Mouse (Mus musculus) hindbrain, embryonic 16.5 days (tissue): ENCODE results near the gene Tmem8b. TPM values are rescaled to one million over a fixed set of nuclear protein-coding genes. Genes with fewer than 3 reads are reported as not detected.

ENCODE experiments used
- ATAC-seq: fragments of 200-750 bp; cut with Nextera tagmentation; 2 replicates; pipeline ENCODE4 v1.8.0; 2017; ENCODE audit warnings: moderate TSS enrichment, moderate library complexity
- H3K27ac ChIP-seq: fragments of 300-500 bp; sonication (generic); 2 replicates; pipeline ENCODE4 v1.5.1; 2014; ENCODE audit warnings: low read depth, mild to moderate bottlenecking, control low read depth, low read length, moderate library complexity
- H3K27me3 ChIP-seq: fragments of 300-500 bp; sonication (generic); replicated peaks from 2 replicates; pipeline ENCODE4 v1.6.1; 2014; ENCODE audit warnings: low read length; ENCODE audit not compliant: control insufficient read depth, insufficient read depth
- H3K36me3 ChIP-seq: fragments of 300-500 bp; sonication (generic); 2 replicates; pipeline ENCODE4 v1.6.1; 2014; ENCODE audit warnings: mild to moderate bottlenecking, low read length, moderate library complexity, mixed read lengths; ENCODE audit not compliant: control insufficient read depth, insufficient read depth
- H3K4me1 ChIP-seq: fragments of 300-500 bp; sonication (generic); 2 replicates; pipeline ENCODE4 v1.6.1; 2014; ENCODE audit warnings: low read depth, low read length; ENCODE audit not compliant: control insufficient read depth, insufficient read depth
- H3K4me2 ChIP-seq: fragments of 300-500 bp; sonication (generic); 2 replicates; pipeline ENCODE4 v1.6.1; 2014; ENCODE audit warnings: mild to moderate bottlenecking, low read length, control low read depth, moderate library complexity
- H3K4me3 ChIP-seq: fragments of 300-500 bp; sonication (generic); 2 replicates; pipeline ENCODE4 v1.5.1; 2014; ENCODE audit warnings: mild to moderate bottlenecking, low read length, control low read depth, moderate library complexity
- H3K9ac ChIP-seq: fragments of 300-500 bp; sonication (generic); 2 replicates; pipeline ENCODE4 v1.6.1; 2014; ENCODE audit warnings: low read depth, mild to moderate bottlenecking, control low read depth, low read length, moderate library complexity
- H3K9me3 ChIP-seq: fragments of 300-500 bp; sonication (generic); 2 replicates; pipeline ENCODE4 v1.6.1; 2014; ENCODE audit warnings: mild to moderate bottlenecking, low read length, moderate library complexity; ENCODE audit not compliant: control insufficient read depth
- WGBS: fragments of 180-500 bp; shearing (Covaris S2); extraction: QIAGEN DNeasy Blood & Tissue Kit; methylation state at CpG from one replicate; pipeline ENCODE4 v1.1.7; 2014; 5-methylcytosine and 5-hydroxymethylcytosine counted together
- polyA plus RNA-seq: library from polyadenylated mRNA; unstranded; fragments of >200 nt; fragmentation: Nextera tagmentation; extraction: Ambion mirVana; gene quantifications from 2 replicates; pipeline ENCODE4 v1.2.1, GENCODE M21; 2015

Gene Tmem8b
- polyA plus RNA-seq, 1 experiment from 2014 or later, result 12.0 TPM

DNA sequence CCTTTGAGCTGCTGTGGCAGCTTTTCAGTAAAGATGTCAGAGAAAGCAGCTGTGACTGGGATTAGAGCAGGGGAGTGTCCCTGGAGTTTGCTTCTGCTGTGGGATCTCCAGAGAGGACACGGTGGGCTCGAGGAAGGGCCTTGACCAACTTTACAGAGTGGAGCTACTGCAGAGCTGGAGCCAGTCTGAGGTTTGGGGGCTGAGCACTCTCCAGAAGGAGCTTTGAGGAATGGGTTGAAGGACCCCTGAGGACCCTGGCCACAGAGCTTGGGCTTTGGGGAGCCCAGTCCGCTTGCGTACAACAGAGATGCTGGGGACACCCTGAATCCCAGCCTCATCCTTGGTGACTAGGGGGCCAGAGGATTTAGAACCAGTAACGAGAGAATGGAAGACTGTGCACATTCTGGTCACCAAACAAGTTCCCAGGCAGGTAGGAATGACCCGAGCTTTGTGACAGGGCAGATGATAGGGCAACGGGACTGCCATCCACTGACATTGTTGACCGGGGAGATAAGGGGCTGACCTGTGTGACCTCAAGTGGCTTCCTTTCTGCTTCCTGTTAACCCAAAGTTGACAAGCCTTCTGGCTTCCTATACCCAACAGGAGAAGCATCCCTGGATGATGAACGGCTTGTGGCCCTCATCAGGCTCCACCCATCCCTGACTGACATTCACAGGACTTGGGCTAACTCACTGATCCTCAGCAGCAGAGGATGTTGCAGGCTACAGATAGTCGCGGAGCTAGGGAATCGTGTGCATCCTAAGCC is 57.6 kb downstream of the Tmem8b start:
- H3K27ac ChIP-seq, result no peak overlapping the region
- H3K4me2 ChIP-seq, result no peak overlapping the region
- no peaks in the 10 kb centered on the region for H3K36me3 ChIP-seq
- no peaks in the 10 kb centered on the region for H3K4me1 ChIP-seq
- no peaks in the 10 kb centered on the region for H3K27me3 ChIP-seq
- ATAC-seq, result no peak
- no peak overlapping the region for H3K4me3 ChIP-seq
- no peak overlapping the region for H3K9ac ChIP-seq
- no peaks in the 10 kb centered on the region for H3K9me3 ChIP-seq
- 85% methylated on average over 12 of the region's 12 CpGs for WGBS

GRCm38 (mm10) chr4:43726995-43727394 is 58.2 kb downstream of the Tmem8b start, which contains the start of gene Hrct1:
TSS of gene Hrct1 (plus strand) at chr4:43727188.
- Histone ChIP-seq H3K9me3 (no peaks in the 10 kb centered on the region), H3K27ac (no peak within 1 kb of the TSS), H3K4me3 (no peak within 1 kb of the TSS), H3K4me1 (no peaks in the 10 kb centered on the region), H3K27me3 (no peaks in the 10 kb centered on the region), H3K36me3 (no peaks in the 10 kb centered on the region), H3K4me2 (no peak within 1 kb of the TSS), H3K9ac (no peak within 1 kb of the TSS)
- WGBS, result 54% methylated on average over 3 of the region's 3 CpGs
- ATAC-seq, result no peak

- no peak for ATAC-seq
- Histone ChIP-seq H3K4me2 (no peak overlapping the region), H3K9ac (no peak overlapping the region), H3K27me3 (no peaks in the 10 kb centered on the region), H3K27ac (no peak overlapping the region), H3K36me3 (no peaks in the 10 kb centered on the region), H3K4me1 (no peaks in the 10 kb centered on the region), H3K4me3 (no peak overlapping the region), H3K9me3 (no peaks in the 10 kb centered on the region)
- 74% methylated on average over 7 of the region's 7 CpGs for WGBS
These were observed 59.2 kb downstream of the Tmem8b start for GRCm38 (mm10) chr4:43727718-43728575.

- Histone ChIP-seq H3K27me3 (no peaks in the 10 kb centered on the region), H3K4me3 (no peak overlapping the region), H3K9me3 (no peaks in the 10 kb centered on the region), H3K4me1 (no peaks in the 10 kb centered on the region), H3K4me2 (no peak overlapping the region), H3K27ac (no peak overlapping the region), H3K9ac (no peak overlapping the region), H3K36me3 (no peaks in the 10 kb centered on the region)
- no peak for ATAC-seq
- WGBS, result 62% methylated on average over 5 of the region's 5 CpGs
These were observed 59.8 kb downstream of the Tmem8b start for GRCm38 (mm10) chr4:43728576-43728954.

DNA sequence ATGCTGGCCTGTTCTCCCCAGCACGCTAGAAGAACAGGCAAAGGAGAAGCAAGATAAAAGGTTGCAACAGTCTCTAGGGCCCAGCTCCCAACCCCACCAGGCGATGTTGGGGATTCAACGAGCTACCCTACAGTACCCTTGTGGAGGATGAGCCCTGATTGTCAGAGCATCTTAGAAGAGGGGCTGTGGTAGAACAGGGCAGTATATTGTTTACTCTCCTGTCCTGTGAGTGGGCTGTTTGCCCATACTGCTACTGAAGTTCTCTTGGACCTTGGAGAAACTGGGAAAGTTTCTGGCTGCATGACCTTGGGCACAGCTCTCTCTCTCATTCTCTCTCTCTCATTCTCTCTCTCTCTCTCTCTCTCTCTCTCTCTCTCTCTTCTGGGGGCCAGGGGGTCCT is 60.4 kb downstream of the Tmem8b start:
- 71% methylated on average over 3 of the region's 3 CpGs for WGBS
- Histone ChIP-seq H3K9ac (no peak overlapping the region), H3K4me2 (no peak overlapping the region), H3K4me1 (no peaks in the 10 kb centered on the region), H3K4me3 (no peak overlapping the region), H3K27me3 (no peaks in the 10 kb centered on the region), H3K27ac (no peak overlapping the region), H3K9me3 (no peaks in the 10 kb centered on the region), H3K36me3 (no peaks in the 10 kb centered on the region)
- no peak for ATAC-seq

DNA sequence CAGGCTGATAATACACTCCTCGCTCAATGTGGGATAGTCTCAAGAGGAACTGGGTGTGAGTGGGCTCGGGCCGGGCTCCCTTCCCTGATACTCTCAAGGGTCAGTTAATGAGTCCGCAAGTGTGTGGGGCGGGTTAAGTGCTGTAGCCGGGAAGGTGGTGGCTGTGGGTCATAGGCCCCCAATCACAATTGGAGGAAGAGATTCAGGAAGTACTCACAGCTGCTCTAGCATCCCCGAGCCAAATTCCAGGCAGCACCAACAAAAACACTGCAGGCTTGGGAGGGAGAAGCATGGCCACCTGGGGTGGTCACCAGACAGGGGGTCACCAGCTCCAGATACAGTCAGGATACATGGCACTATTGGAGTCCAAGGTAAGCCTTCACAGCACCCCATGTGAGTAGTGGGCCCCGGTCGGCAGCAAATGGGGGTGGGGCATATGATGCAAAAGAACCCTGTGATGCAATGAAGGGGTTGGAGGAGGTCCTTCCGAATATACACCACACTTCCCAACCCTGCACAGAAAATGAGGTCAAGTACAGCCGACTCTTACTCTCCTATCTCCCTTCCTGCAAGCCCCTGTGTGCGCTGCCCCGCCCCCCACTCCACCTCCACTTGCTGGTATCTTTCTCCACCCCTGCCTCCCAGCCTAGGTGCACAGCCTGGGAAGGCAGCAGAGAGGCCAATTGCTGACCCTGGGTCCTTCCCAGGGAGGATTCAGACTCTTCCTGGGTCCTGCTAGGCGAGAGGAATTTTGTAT is 61.2 kb downstream of the Tmem8b start, which contains the start of gene Spaar:
TSS of gene Spaar (plus strand) at position 241 of the 757 bp plus-strand sequence.
- no peaks in the 10 kb centered on the region for H3K36me3 ChIP-seq
- H3K27me3 ChIP-seq, result no peaks in the 10 kb centered on the region
- ATAC-seq, result no peak
- H3K27ac ChIP-seq, result no peak within 1 kb of the TSS
- no peaks in the 10 kb centered on the region for H3K9me3 ChIP-seq
- no peaks in the 10 kb centered on the region for H3K4me1 ChIP-seq
- WGBS, result 72% methylated on average over 14 of the region's 14 CpGs
- H3K4me3 ChIP-seq, result no peak within 1 kb of the TSS
- no peak within 1 kb of the TSS for H3K9ac ChIP-seq
- H3K4me2 ChIP-seq, result no peak within 1 kb of the TSS

- Histone ChIP-seq H3K27me3 (no peaks in the 10 kb centered on the region), H3K4me2 (no peak overlapping the region), H3K36me3 (no peaks in the 10 kb centered on the region), H3K4me1 (no peaks in the 10 kb centered on the region), H3K27ac (no peak overlapping the region), H3K4me3 (no peak overlapping the region), H3K9me3 (no peaks in the 10 kb centered on the region), H3K9ac (no peak overlapping the region)
- no peak for ATAC-seq
- 73% methylated on average over 21 of the region's 21 CpGs for WGBS
These were observed 62.1 kb downstream of the Tmem8b start for GRCm38 (mm10) chr4:43730750-43731297.

- H3K4me2 ChIP-seq, result no peak overlapping the region
- no peak overlapping the region for H3K4me3 ChIP-seq
- H3K27ac ChIP-seq, result no peak overlapping the region
- H3K9me3 ChIP-seq, result no peaks in the 10 kb centered on the region
- no peak for ATAC-seq
- no peaks in the 10 kb centered on the region for H3K27me3 ChIP-seq
- H3K36me3 ChIP-seq, result no peaks in the 10 kb centered on the region
- no peak overlapping the region for H3K9ac ChIP-seq
- H3K4me1 ChIP-seq, result no peaks in the 10 kb centered on the region
- 27% methylated on average over 1 of the region's 1 CpGs for WGBS
These were observed 63.4 kb downstream of the Tmem8b start for GRCm38 (mm10) chr4:43732171-43732570.
